Mouse (Mus musculus) T-helper 2 cell (primary cell): ENCODE results near the gene Arhgap10.

Experiments
- in situ Hi-C: fragments of 300-600 bp; cut with MboI, MseI; formaldehyde crosslinking; loops from one replicate; pipeline ENCODE4 v1.15.1; 2025; ENCODE audit warnings: high pct_unique_total_duplicates

The Arhgap10 gene

GRCm38 (mm10) chr8:77517301-77518200, at the start of gene Arhgap10:
Gene Arhgap10, minus strand, starts transcription at chr8:77517953.
- in situ Hi-C loops: no loop called here

GRCm38 (mm10) chr8:77561441-77561840, 43.7 kb upstream of the Arhgap10 start:
- in situ Hi-C loops: no loop called here

- in situ Hi-C loops: no loop called here
These were observed 34.7 kb upstream of the Arhgap10 start for GRCm38 (mm10) chr8:77552491-77552890.

GRCm38 (mm10) chr8:77549881-77550580, 32.3 kb upstream of the Arhgap10 start:
- in situ Hi-C loops: no loop called here

- in situ Hi-C loops: no loop called here
These were observed 31.5 kb upstream of the Arhgap10 start, which contains the start of gene Prmt9 for GRCm38 (mm10) chr8:77549121-77549706. Gene Prmt9, plus strand, starts transcription at chr8:77549397.

GRCm38 (mm10) chr8:77545616-77546015, 27.9 kb upstream of the Arhgap10 start:
- in situ Hi-C loops: no loop called here

- in situ Hi-C loops: no loop called here
These were observed 26.7 kb upstream of the Arhgap10 start for GRCm38 (mm10) chr8:77544428-77544827.

- in situ Hi-C loops: no loop called here
These were observed 25.5 kb upstream of the Arhgap10 start for GRCm38 (mm10) chr8:77543152-77543777.

GRCm38 (mm10) chr8:77538256-77538655, 20.5 kb upstream of the Arhgap10 start:
- in situ Hi-C loops: no loop called here

- in situ Hi-C loops: no loop called here
These were observed 19.1 kb upstream of the Arhgap10 start for GRCm38 (mm10) chr8:77536821-77537220.

- in situ Hi-C loops: no loop called here
These were observed 17.4 kb upstream of the Arhgap10 start for GRCm38 (mm10) chr8:77535026-77535595.

- in situ Hi-C loops: no loop called here
These were observed 16.7 kb upstream of the Arhgap10 start for GRCm38 (mm10) chr8:77534358-77534992.

GRCm38 (mm10) chr8:77526130-77526529, 8.4 kb upstream of the Arhgap10 start:
- in situ Hi-C loops: loop anchor here (5.0 kb wide), 1 partner anchor 109 kb away; no protein-coding TSS in a partner anchor

GRCm38 (mm10) chr8:77524906-77525305, 7.2 kb upstream of the Arhgap10 start:
- in situ Hi-C loops: loop anchor here (5.0 kb wide), 1 partner anchor 108 kb away; no protein-coding TSS in a partner anchor

GRCm38 (mm10) chr8:77524018-77524615, 6.4 kb upstream of the Arhgap10 start:
- in situ Hi-C loops: no loop called here

- in situ Hi-C loops: no loop called here
These were observed 5.2 kb upstream of the Arhgap10 start for GRCm38 (mm10) chr8:77522984-77523383.

GRCm38 (mm10) chr8:77521028-77521785, 3.5 kb upstream of the Arhgap10 start:
- in situ Hi-C loops: no loop called here

- in situ Hi-C loops: no loop called here
These were observed 2.8 kb upstream of the Arhgap10 start for GRCm38 (mm10) chr8:77520601-77521000.
